12 mouse cellular contexts compared by ENCODE assay signal in the genomic region with DNA sequence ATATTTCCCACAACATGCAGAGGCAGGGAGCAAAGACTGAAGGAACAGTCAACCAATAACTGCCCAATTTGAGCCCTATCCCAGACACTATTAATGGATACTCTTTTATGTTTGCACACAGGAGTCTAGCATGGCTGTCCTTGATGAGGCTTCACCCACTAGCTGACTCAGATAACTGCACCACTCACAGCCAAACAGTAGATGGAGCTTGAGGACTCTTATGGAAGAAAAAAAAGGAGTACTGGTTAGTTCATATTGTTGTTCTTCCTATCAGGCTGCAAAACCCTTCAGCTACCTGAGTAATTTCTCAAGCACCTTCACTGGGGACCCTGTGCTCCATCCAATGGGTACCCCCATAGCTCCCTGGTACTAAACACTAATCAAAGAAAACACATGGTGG.
A peak's percentile ranks its signal among the peaks of the same experiment; 100 is the strongest.
DNase-seq lines count a peak whose midpoint lies in the region; ATAC-seq and TF ChIP-seq lines count a peak whose summit lies in the region.
"Had no signal": no experiment of that assay in that cellular context is flagged by ENCODE, and none has a peak within 500 bp of the region (broad histone marks: within the 10 kb centered on the region; RNA-seq: fewer than 3 reads in every experiment).

No protein-coding gene starts in this region.

- H3K4me1 ChIP-seq in intestine, postnatal 0 days (replicated peaks; ENCODE audit: control insufficient read depth, insufficient read depth, low read length) = no peaks in the 10 kb centered on the region
- H3K4me1 ChIP-seq in intestine, embryonic 16.5 days (ENCODE audit: control insufficient read depth, insufficient read depth, low read length) = no peaks in the 10 kb centered on the region
- H3K4me1 ChIP-seq: midbrain, embryonic 15.5 days had no signal

- H3K9me3 ChIP-seq in intestine, postnatal 0 days (ENCODE audit: control insufficient read depth) = no peaks in the 10 kb centered on the region
- H3K9me3 ChIP-seq in intestine, embryonic 16.5 days (ENCODE audit: control insufficient read depth, low read length) = no peaks in the 10 kb centered on the region
- H3K9me3 ChIP-seq: midbrain, embryonic 15.5 days had no signal

- H3K4me3 ChIP-seq in intestine, postnatal 0 days (ENCODE audit: low read depth, low read length) = no peak overlapping the region
- no peak overlapping the region for H3K4me3 ChIP-seq in intestine, embryonic 16.5 days (ENCODE audit: low read length)
- H3K4me3 ChIP-seq: midbrain, embryonic 15.5 days had no signal

- no peaks in the 10 kb centered on the region for H3K36me3 ChIP-seq in intestine, postnatal 0 days (ENCODE audit: control insufficient read depth, insufficient read depth)
- no peaks in the 10 kb centered on the region for H3K36me3 ChIP-seq in intestine, embryonic 16.5 days (ENCODE audit: control insufficient read depth, insufficient read depth, low read length)
- H3K36me3 ChIP-seq: midbrain, embryonic 15.5 days had no signal

- no peak overlapping the region for H3K4me2 ChIP-seq in intestine, postnatal 0 days (replicated peaks; ENCODE audit: low read depth)
- H3K4me2 ChIP-seq in intestine, embryonic 16.5 days (ENCODE audit: low read depth, low read length) = no peak overlapping the region
- H3K4me2 ChIP-seq: liver, embryonic 11.5 days; midbrain, embryonic 15.5 days had no signal

- no peak for ATAC-seq in intestine, postnatal 0 days
- no peak for ATAC-seq in intestine, embryonic 16.5 days
- ATAC-seq: midbrain, embryonic 15.5 days had no signal

- H3K9ac ChIP-seq in intestine, postnatal 0 days (ENCODE audit: low read depth, low read length) = no peak overlapping the region
- no peak overlapping the region for H3K9ac ChIP-seq in intestine, embryonic 16.5 days (ENCODE audit: low read depth, low read length)
- H3K9ac ChIP-seq: midbrain, embryonic 15.5 days had no signal

- TF ChIP-seq CTCF in intestine, postnatal 0 days (IDR thresholded peaks at IDR 0.05; ENCODE audit: low read depth) = peak; percentile 54

- DNase-seq in adrenal gland, adult 2 months = peak; percentile 6
- DNase-seq in adrenal gland, postnatal 25 days = no peak
- peak; percentile 1 for DNase-seq in 416B (ENCODE audit: low read depth)
- DNase-seq in embryo, embryonic 11.5 days (ENCODE audit: low read depth, low spot score) = peak; percentile 2
- DNase-seq in urinary bladder, adult 2 months (ENCODE audit: low spot score) = no peak
- no peak for DNase-seq in gastrocnemius, postnatal 10 days
- DNase-seq: cerebellum, adult 9-10 months; kidney, adult 2 months had no signal

- H3K27me3 ChIP-seq in intestine, postnatal 0 days (replicated peaks; ENCODE audit: control insufficient read depth, insufficient read depth, low read length) = no peaks in the 10 kb centered on the region
- H3K27me3 ChIP-seq in intestine, embryonic 16.5 days (replicated peaks; ENCODE audit: control insufficient read depth, insufficient read depth, low read length) = no peaks in the 10 kb centered on the region
- H3K27me3 ChIP-seq: midbrain, embryonic 15.5 days had no signal

- H3K27ac ChIP-seq in intestine, postnatal 0 days (ENCODE audit: low read depth, low read length) = no peak overlapping the region
- no peak overlapping the region for H3K27ac ChIP-seq in intestine, embryonic 16.5 days (ENCODE audit: low read length)
- H3K27ac ChIP-seq: midbrain, embryonic 15.5 days had no signal

Comparison
In these comparisons a context has a peak if more than half of its experiments do, and no peak if none do; other contexts are left out.
1. DNase-seq: peak in adrenal gland, adult 2 months (single experiment), 416B (single experiment) and embryo, embryonic 11.5 days (single experiment); none in adrenal gland, postnatal 25 days (single experiment), urinary bladder, adult 2 months (single experiment) and gastrocnemius, postnatal 10 days (single experiment).